Mouse (Mus musculus): Measurements from ENCODE around the gene Pcdh20. TPM values are rescaled to one million over a fixed set of nuclear protein-coding genes. Genes with fewer than 3 reads are reported as not detected.

Pcdh20 gene
- total and polyA plus RNA-seq, 3 experiments, result not detected

- DNase-seq (ENCODE audit: extremely low read depth), result no peak
- Histone ChIP-seq H3K27me3 (replicated peaks) (no peaks in the 10 kb centered on the region), H3K4me3 (replicated peaks in 1 of 3; ENCODE audit: low read depth in 2 of 3, low read length in 2 of 3, poor library complexity in 1 of 3) (no peak overlapping the region), H3K9me3 (replicated peaks; ENCODE audit: low read length) (peaks cover 30% of the 10 kb centered on the region), H3K4me2 (ENCODE audit: insufficient read depth, low read depth, poor library complexity, severe bottlenecking) (no peak overlapping the region), H3K79me2 (replicated peaks; ENCODE audit: control insufficient read depth, extremely low read depth, insufficient read depth, poor library complexity, severe bottlenecking) (no peaks in the 10 kb centered on the region), H3K9ac (ENCODE audit: insufficient read depth, low read depth) (no peak overlapping the region), H3K4me1 (ENCODE audit: control insufficient read depth in 1 of 2, insufficient read depth in 2 of 2) (no peaks in the 10 kb centered on the region), H3K27ac (ENCODE audit: insufficient read depth, low read depth) (no peak overlapping the region), H3K36me3 (replicated peaks in 1 of 2; ENCODE audit: control insufficient read depth in 1 of 2, insufficient read depth in 1 of 2, low read length in 1 of 2) (no peaks in the 10 kb centered on the region)
- in situ Hi-C loops (cut with MboI; ENCODE audit: low pct_ligation_motif_present, low pct_unique_long_range_greater_than_20kb, low sequenced_read_pairs), result no loop called here
- TF ChIP-seq SIN3A (IDR thresholded peaks at IDR 0.05; ENCODE audit: low read length) (no peak), JUN (IDR thresholded peaks at IDR 0.05; ENCODE audit: insufficient read depth, low read depth, low read length) (no peak)
- dilution Hi-C loops (cut with MboI; ENCODE audit: extremely low pct_ligation_motif_present, extremely low pct_unique_long_range_greater_than_20kb, low sequenced_read_pairs), result no loop called here
Observed at GRCm38 (mm10) chr14:88429393-88429792, 41.8 kb downstream of the Pcdh20 start.

- Histone ChIP-seq H3K79me2 (replicated peaks; ENCODE audit: control insufficient read depth, extremely low read depth, insufficient read depth, poor library complexity, severe bottlenecking) (no peaks in the 10 kb centered on the region), H3K4me2 (ENCODE audit: insufficient read depth, low read depth, poor library complexity, severe bottlenecking) (no peak overlapping the region), H3K4me1 (ENCODE audit: control insufficient read depth in 1 of 2, insufficient read depth in 2 of 2) (no peaks in the 10 kb centered on the region), H3K9me3 (replicated peaks; ENCODE audit: low read length) (peaks cover 32% of the 10 kb centered on the region), H3K27ac (ENCODE audit: insufficient read depth, low read depth) (no peak overlapping the region), H3K9ac (ENCODE audit: insufficient read depth, low read depth) (no peak overlapping the region), H3K4me3 (replicated peaks in 1 of 3; ENCODE audit: low read depth in 2 of 3, low read length in 2 of 3, poor library complexity in 1 of 3) (no peak overlapping the region), H3K27me3 (replicated peaks) (no peaks in the 10 kb centered on the region), H3K36me3 (replicated peaks in 1 of 2; ENCODE audit: control insufficient read depth in 1 of 2, insufficient read depth in 1 of 2, low read length in 1 of 2) (no peaks in the 10 kb centered on the region)
- TF ChIP-seq ELF1 (IDR thresholded peaks at IDR 0.05; ENCODE audit: low read depth, low read length) (no peak), CHD2 (IDR thresholded peaks at IDR 0.05; ENCODE audit: low read length) (no peak), MAFK (IDR thresholded peaks at IDR 0.05; ENCODE audit: insufficient replicate concordance, low read length) (no peak), RAD21 (IDR thresholded peaks at IDR 0.05; ENCODE audit: low read depth, low read length) (no peak), CTCF (conservative IDR thresholded peaks at IDR 0.05 in 1 of 2, IDR thresholded peaks at IDR 0.05 in 1 of 2; ENCODE audit: low read depth in 2 of 2, low read length in 2 of 2) (no peak), NRF1 (IDR thresholded peaks at IDR 0.05; ENCODE audit: low read depth, low read length) (no peak), ZMIZ1 (IDR thresholded peaks at IDR 0.05; ENCODE audit: low read depth, low read length) (no peak), KAT2A (IDR thresholded peaks at IDR 0.05; ENCODE audit: insufficient replicate concordance, low read length) (no peak)
- in situ Hi-C loops (cut with MboI; ENCODE audit: low pct_ligation_motif_present, low pct_unique_long_range_greater_than_20kb, low sequenced_read_pairs), result no loop called here
- dilution Hi-C loops (cut with MboI; ENCODE audit: extremely low pct_ligation_motif_present, extremely low pct_unique_long_range_greater_than_20kb, low sequenced_read_pairs), result no loop called here
- DNase-seq (ENCODE audit: extremely low read depth), result no peak
Observed at GRCm38 (mm10) chr14:88427370-88427769, 43.8 kb downstream of the Pcdh20 start.
